Mouse (Mus musculus): Measurements from ENCODE around the gene Pkib.

The Pkib gene

DNA sequence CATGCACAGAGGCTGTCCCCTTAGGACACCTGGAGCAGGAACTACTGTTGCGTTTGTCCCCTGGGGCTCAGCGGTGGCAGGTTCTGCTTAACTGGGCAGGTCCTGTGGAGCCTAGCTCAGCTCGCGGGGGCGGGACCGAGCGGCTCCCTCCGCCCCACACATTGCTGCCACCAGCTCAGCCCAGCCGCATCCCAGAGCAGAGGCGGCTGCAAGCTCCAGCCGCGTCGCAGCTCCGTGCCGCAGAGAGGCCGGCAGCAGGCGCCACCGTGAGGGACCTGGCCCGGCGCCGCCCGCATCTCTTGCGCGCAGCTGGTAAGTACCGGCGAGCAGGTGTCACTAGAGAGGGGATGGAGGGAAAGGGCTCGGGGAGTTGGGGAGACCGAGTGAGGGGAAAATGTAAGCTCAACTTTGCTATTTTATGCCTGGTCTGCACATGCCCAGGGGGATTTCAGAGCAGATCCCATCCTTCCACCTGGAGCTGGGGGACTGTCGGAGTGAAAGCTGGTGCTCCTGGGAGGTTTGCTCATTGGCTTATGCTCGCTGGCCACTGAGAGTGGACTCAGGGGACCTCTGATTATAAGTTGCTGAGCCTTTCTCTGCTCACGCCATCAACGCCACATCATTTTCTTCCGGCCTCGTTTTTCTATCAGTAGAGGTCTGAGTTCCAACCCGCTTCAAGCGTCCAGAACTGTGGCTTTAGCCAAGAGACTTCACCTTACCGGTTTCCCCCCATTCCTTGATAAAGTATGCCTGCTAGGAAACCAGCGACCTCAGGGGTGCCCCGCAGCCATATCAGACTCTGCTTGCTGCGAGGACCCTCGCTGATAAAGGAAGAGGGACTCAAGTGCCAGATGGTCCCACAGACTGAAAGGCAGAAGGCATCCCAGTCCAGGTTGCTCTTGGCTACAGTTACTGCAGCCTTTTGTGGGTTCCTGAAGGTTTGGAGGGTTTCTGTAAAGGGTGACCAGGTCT lies at the start of gene Pkib:
Pkib (plus strand) TSS at position 86 of the 972 bp plus-strand sequence.
- peak; percentile 73 for DNase-seq

DNA sequence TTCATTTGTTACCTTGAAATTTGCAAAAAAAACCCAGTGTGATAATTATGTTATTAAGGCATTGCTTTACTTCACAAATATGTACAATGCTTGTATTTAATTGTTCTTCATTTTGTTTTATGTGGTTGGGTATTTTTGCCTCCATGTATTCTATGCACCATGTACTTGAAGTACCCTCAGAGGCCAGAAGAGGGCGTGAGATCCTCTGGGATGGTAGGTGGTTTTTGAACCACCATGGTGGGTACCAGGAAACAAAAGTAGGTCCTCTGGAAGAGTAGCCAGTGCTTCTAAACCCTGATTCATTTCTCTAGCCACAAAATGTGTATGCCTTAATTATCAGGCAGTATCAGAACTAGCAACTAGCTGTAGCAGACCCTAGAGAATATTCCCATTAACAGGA lies 47.9 kb upstream of the Pkib start:
- DNase-seq: peak in 1 of 2 experiments; percentile 7

DNA sequence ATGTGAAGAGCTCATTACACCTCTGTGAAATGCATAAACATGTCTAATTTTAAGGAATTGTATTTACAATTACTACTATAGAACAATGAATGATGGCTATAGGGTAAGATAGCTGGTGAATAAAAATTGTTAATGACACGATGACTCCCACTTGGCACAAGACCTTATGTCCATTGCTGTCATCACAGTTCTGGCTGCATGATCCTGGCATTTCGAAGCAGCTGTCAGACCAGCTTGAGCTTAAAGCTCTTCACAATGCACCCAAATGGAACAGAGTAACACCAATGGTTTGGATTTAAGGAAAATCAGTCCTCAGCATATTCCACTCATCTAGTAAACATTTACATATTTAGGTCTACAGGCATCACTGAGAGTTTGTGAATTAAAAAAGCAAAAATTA lies 37.5 kb upstream of the Pkib start:
- DNase-seq: no peak

DNA sequence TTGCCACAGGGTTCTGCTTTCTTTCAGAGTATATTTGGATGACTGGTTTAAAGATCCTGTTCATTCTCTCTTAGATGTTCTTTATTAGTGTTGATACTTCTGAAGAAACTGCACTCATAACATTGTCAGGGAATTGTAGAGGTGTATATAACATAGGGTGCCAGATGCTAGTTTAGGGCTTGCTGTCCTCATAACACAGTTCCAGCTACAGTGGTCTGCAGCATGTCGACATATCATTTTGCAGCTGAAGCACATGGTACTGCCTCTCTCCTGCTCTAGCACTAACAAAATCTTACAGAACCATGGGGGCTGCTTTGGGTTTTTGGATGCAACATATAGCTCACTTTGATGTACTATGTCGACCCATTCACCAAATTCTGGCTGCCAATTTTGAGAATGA lies 34.6 kb upstream of the Pkib start:
- no peak for DNase-seq

DNA sequence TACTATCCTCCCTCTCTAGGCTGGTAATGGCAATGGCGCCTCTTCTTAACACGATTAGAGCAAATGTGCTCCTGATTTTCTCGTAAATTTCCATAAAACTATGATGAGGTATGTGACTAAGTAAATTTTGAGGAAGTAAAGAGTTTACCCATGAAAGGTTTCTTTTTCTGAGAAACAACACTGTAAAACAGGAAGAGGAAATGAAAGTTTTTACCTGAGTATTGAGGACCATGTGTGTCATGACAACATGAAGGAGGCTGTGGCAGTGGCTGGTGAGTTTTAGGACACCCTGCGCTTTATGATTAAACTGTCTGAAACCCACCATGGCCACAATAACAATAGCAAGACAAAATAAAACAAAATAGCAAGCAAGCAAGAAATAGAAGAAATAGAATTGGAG lies 28.8 kb upstream of the Pkib start:
- DNase-seq: no peak

DNA sequence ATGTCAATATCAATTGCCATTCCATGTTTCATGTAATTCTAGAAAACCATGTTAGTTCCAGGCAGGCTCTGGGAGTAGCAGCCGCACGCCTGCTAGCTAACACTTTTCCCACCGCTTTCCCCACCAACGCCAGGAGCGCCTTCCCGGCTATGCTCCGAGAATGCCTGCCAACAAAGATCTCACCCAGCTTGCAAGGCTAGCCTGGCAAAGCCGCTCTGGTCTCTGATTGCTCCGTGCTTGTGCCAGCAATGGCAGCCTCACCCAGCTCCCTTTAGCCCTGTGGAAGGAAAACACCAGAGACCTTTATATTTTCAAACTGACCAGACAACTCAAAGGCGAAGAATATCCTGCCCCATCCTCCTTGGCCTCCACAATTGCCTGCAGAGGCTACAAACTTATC lies 8.5 kb upstream of the Pkib start:
- no peak for DNase-seq

DNA sequence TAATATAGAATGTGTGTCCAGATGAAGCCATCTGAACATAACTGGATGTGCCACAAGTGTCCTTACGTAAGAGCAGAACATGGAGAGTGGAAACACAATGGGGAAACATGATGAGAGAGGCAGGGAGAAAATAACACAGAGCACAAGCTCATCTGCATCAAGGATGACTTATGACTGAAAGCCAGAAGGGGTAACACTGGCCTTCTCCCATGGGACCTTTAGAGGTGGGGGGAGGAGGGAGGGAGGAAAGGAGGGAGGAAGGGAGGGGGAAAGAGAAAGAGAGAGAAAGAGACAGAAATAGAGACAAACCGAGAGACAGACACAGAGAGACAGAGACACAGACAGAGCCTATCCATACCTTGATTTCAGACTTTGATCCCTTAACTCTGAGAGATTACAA lies 4.0 kb upstream of the Pkib start:
- no peak for DNase-seq

DNA sequence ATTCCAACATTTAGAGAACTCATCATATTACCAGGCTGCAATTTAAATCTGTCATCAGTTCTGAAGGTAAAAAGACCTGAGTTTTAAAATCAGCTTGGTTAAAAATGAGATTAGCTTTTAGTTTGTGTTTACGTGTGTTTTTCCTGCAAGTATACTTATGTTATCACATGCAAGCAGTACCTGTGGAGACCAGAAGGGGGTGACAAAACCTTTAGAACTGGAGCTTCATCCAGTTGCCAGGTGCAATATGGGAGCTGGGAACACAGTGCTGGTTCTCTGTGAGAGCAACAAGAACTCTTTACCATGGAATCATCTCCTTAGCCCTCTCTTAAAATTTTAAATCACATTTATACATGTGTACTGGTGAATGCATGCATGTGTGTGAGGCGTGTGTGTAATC lies 1.2 kb upstream of the Pkib start:
- no peak for DNase-seq

DNA sequence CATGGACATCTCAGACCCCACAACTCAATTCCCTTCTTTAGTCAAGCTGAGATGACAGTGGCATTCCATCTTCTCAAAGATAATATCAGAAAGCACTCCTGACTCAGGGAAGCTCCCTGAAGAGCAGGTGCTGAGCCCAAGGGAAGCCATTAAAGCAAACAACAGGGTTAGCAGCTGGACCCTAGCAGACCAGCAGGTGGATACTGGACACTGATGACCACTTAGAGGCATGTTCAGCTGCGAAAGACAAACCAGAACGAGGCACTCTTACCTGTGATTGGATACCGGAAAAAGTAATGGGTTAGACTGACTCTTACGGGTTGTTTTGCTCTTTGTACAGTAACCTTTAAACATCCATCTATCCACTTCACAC lies 1.1 kb downstream of the Pkib start:
- no peak for DNase-seq

DNA sequence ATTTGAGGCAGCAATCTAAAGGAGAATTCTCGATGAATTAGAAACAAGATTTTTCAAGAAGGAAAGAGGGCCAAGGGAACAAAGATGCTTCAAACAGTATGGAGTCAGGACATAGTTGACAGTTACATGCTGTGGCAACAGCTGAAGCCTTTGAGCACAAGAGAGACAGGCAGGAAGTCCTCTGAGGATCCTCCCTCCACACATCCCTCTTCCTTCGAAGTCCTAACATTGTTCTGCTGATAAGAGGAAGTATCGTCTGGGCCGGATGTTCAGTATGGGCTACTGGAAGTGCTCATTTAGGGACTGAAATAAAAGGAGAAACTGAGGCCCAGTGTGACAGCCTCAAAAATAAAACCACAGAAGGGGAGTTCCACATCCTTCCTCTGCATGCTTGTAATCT lies 5.2 kb downstream of the Pkib start:
- no peak for DNase-seq

DNA sequence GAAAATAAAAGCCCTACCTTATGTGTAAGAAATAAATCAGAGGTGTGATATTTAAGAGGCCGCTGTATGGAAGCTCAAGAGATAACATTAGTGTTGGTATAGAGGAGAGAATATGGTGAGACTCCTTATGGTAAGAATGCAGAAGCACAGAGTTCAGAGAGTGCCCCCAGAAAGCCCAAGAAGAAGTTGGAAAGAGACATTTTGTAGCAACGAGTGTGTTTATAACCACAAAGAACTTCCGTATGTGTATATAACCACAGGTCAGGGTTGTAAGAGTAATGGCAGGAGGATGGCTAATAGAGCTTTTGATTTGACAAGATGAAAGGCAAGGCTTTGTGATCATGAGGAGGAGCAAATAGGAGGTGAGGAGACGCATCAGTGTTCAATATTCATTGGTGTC lies 6.5 kb downstream of the Pkib start:
- no peak for DNase-seq

DNA sequence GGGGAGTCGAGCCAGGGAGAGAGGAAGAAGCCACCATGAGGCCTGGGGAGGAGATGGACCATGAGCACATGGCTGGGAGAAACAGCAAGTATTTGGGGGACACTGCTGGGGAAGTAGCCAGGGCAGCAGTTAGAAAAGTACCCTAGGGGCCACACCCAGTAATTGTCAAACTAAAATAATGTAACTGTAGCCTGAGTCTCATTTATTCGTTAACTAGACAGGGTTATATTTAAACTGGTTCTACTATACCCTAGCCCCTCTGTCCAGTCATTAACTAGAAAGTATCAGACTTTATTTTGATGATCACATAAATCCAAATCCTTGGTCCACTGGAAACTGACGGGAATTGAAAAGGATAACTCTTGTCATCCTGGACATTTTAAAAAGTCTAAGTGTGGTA lies 7.8 kb downstream of the Pkib start:
- DNase-seq: no peak

DNA sequence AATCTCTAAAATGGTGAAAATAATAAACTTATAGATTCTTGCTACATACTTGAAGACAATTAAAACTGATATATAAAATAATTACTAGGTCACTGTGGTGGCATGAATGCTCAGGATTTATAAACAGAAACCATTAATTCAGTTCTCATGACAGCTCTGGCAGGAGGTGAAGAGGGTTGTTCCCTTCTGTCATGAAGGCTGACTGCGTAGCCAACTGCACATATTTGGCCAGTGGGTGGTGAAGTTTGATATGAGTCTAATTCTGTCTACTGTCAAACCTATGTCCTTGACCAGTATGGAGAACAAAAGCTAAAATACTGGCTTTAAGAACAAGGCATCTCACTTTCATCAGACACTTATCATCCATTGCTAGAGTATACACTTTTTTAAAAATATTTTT lies 21.5 kb downstream of the Pkib start:
- no peak for DNase-seq

DNA sequence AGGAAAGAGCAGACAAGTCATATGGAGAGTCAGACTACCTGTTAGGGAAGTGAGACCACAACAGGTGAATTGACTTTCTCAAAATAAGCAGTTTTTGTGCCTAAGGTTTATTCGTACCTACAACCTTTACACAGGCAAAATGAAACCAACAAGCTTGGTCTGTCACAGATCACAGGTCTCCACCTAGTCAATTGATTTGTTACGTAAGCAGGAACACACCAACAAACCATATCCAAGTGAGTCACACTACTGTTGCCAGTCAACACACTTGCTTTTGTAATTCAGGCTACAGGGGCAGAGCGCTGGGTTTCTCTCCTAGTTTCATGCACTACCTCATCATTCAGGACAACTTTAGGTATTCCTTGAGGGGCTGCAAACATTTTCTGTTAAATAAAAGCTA lies 28.7 kb downstream of the Pkib start:
- no peak for DNase-seq

DNA sequence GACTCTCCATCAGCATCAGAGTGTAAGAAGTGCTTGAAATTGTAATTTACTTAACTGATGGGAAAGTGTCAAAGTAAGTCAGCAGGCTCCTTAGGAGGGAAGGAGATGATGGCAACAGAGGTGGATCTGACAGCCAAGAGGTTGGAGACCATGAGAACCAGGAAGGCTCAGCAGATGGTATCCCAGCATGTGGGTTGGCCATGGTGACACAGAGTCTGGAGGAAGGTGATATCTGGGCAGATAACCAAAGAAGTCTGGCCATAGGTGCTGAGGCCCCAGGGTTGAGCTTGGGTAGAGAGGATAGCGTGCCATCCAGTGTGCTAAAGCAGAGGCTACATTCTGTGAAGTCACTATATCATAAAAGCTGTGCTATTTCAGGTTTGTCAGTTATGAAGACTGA lies 32.0 kb downstream of the Pkib start:
- DNase-seq: no peak

DNA sequence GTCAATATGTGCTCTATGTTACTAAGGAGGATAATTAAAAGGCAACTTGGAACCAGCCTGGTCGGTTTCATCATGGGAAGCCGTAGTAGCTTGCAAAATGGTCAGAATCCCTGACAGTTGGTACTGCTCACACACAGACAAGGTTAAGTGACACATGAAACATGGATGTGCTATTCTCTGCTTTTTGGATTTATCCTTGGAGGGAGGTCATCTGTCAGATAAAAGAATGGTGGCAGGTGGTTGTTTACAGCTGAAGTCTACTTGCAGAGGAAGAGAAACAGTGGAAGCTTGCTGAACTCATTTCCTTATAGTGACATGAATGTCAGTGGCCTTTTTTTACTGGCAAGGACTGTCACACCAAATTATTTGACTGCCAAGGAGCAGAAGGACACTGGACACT lies 32.5 kb downstream of the Pkib start:
- DNase-seq: no peak

DNA sequence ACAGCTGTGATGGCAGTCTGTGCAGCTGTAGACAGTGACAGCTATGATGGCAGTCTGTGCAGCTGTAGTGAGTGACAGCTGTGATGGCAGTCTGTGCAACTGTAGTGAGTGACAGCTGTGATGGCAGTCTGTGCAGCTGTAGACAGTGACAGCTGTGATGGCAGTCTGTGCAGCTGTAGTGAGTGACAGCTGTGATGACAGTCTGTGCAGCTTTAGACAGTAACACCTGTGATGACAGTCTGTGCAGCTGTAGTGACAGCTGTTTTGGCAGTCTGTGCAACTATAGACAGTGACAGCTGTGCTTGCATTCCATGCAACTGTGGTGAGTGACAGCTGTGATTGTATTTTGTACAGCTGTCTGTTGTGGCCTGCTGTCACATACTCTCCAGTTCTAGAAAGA lies 44.0 kb downstream of the Pkib start:
- DNase-seq: no peak

DNA sequence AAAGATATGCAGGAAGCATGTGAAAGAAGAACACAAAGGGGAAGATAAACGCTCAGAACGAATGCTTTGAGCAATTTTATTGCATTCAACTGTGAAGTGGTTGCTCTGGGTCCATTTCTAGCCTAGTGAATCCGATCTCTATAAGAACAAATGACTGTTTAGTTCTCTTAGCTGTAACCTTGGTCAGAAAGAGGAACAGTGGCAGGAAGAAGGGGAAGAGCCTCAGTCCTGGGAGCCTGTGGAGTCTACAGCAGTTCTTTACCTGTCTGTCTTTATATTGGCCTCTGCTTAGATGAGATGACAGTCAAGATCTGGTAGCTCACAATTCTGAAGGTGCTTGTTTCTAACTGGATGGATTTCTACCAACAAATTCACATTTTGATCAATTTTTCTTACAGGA lies 56.2 kb downstream of the Pkib start:
- DNase-seq: no peak

DNA sequence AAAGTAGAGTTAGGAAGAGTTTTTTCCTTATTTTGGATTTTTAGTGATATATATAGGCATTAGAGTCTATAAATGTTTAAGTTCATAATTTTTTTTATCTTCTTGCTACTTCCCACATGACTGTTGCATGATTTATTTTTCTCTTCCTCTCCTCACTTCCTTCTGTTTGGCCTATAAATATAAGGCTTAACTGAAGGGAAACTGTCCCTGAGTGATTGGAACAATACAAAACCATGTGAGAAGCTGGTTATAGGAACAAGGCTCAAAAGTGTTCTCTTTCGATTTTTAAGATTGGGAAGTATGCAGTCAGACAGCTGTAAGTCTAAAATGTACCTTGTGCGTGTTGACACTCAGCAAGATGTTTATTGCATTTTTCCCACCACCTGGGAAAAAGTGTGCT lies 58.4 kb downstream of the Pkib start:
- DNase-seq: no peak

DNA sequence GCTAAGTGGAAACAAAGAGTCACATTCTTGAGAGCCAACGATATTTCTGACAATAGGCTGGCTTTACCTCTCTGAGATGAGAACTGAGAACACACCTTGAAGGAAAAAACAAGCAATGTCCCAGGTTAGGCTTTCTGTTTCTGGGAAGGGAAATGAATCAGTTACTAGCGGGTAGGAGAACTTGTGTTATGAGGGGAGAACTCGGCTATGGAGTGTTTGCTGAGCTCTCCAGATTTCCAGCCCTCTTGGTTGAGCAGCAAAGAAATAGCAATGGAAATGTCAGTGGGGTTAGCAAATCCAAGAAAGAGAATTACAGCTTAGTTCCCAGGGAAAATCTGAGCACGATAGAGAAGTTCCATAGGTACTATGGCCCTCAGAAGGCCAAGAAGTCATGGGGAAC lies 70.5 kb downstream of the Pkib start:
- DNase-seq: peak; percentile 21 to 52

DNA sequence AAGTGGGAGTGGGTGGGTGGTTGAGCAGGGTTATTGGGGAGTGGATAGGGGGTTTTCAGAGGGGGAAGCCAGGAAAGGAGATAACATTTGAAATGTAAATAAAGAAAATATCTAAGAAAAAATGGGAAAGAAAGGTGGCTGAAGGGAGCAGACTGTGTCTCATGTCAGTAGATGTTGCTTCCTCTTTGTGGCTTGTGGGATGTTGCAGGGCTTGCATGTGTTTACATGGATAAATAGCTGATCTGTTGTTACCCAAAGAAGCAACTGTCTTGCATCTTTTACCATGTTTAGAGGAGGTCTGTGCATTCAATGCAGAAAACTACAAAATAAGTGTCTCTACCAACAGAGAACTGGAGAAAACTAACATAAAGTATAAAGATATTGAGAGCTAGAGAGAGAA lies 89.3 kb downstream of the Pkib start:
- DNase-seq: no peak

DNA sequence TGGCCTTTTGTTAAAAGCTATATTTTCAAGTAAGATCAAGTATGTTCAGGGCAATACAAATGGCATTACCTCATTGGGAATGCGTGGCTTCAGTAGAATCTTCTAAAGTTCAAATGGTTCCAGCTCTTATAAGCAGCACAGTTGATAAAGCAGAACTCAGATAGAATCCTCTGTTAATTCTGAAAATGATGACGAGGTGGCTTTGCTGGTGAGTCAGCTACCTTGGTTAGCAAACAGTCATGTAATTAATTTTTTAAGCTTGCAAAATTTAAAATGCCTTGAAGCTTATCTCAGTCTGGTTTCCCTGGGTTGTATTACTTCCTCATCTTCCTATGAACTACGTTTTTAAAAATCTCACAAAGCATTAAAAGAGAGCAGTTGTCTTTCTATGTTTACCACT lies 90.6 kb downstream of the Pkib start:
- DNase-seq: no peak

DNA sequence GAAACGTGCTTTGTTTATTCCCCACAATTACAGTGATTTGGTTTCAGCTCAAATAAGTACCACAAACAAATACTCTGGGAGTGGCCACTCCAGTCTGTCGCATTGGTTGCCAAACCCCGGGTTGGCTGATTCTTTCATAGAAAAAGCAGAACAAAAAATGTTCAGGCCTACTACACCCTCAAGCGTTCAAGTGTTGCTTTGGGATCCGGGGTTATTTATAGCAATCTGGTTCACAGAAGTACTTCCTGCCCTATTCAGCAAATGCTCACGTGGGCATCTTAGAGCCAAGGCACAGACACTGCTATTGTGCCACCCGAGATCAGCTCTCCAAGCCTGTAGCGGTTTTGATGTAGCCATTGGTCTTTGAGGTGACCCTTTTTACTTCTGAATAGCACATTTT lies 95.9 kb downstream of the Pkib start:
- peak; percentile 68 to 80 for DNase-seq

DNA sequence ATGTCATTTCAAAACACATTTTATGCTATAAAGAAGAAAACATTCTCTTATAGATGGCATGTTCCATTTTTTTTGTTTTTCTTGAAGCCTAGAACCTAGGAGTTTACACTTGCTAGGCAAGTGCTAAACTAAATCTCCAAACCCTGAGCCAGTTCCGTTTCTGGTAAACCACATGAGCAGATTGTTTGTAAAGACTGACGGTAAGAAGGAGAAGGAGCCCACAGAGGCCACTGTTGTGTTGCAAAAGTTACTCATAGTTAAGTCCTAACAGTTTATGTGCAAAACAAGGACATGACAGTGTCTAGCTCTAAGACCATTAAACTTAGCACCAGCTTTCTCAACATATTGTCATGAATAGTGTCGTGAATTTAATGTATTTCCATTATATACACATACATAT lies 99.9 kb downstream of the Pkib start:
- DNase-seq: no peak

DNA sequence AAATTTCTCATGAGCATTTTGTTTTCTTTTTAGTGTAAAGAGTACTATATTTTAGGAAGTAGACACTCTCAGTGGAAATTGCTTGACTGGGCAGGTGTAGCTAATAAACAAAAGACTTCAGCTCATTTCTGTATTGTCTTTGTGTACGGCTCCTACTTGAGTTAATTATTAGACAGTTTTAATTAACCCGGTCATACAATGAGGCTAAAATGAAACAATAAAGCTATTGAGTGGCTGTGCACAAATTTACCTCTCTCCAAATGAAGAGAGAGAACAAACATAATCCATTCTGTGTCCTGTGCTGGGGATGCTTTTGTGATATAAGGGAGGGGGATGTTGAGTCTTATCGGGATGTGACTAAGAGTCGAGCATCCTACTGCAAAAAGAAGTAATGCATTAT lies 109.0 kb downstream of the Pkib start:
- DNase-seq: no peak
